Mouse (Mus musculus) A20 (cell line): ENCODE data around the gene Pde4d.

Experiments used
- DNase-seq: peaks from one replicate; pipeline ENCODE4 v3.0.0-alpha.2; 2011; ENCODE audit warnings: low read depth, low spot score

Pde4d gene

DNA sequence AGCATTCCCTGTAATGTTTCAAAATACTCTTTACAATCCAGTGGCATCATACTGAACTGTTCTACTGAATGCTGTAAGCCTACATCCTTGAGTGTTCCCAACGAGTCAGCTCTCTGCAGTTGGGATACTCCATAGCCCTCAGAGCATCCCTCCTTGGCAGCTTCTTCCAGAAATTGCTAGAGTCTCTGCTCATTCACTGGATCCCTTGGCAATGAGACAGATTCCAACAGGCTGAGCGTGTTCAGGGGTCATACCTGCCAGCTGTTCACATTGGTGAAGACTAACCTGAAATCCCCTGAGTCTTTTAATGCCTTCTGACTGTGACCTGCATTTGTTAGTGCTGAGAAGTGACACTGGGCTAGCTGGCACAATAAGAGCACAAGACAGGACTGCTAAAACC is 1173.5 kb downstream of the Pde4d start:
- no peak for DNase-seq

- no peak for DNase-seq
Observed at GRCm38 (mm10) chr13:109624772-109625349, 1175.1 kb downstream of the Pde4d start.

DNA sequence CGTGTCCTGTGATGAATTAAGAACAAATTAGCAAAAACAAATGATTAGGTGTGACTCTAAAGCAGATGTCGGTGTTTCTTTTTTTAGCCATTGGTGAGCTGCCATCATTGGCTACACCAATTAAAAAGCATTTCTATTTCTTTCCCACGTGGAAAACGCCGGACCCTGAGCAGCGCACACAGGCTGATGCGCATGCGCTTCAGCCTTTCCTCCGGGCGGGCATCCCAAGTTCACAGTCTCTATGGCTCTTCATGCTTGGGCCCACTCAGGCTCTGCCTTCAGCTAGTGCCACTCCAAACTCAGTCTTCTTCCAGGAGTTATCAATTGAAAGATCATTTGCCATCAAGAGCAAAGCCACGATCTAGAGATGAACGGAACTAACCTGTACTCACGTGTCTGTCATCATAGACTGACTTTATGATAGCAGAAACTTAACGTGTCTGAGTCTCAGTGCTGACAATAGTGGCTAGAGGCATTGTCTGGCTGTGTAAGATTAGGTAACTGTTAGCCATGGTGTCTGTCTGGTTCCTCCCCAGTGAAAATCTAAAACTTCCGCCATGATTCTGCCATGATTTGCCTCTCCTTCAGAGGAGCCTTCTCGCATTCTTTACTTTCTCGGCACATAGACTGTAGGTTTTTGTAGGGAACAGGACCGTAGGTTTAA is 1175.8 kb downstream of the Pde4d start:
- no peak for DNase-seq

DNA sequence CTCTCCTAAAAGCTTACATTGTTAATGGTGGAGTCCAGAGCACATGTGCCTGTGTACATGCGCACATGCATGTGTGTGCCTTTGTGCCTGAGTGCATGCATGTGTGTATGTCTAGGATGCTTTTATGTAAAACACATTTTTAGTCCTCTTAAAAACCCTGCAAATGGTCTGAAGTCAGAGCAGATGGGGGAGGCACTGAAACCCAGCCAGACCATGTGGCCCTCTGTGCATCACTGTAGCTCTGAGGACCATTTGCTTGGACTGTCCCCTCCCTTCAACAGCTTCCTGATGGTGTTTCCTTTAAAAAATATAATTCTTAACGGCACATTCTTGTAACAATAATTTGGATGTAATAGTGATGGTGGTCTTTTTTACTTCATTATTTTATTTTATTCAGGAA is 1177.5 kb downstream of the Pde4d start:
- DNase-seq, result no peak

- DNase-seq, result no peak
Observed at GRCm38 (mm10) chr13:109628606-109629005, 1178.9 kb downstream of the Pde4d start.

GRCm38 (mm10) chr13:109629216-109629615 is 1179.5 kb downstream of the Pde4d start:
- DNase-seq, result no peak

DNA sequence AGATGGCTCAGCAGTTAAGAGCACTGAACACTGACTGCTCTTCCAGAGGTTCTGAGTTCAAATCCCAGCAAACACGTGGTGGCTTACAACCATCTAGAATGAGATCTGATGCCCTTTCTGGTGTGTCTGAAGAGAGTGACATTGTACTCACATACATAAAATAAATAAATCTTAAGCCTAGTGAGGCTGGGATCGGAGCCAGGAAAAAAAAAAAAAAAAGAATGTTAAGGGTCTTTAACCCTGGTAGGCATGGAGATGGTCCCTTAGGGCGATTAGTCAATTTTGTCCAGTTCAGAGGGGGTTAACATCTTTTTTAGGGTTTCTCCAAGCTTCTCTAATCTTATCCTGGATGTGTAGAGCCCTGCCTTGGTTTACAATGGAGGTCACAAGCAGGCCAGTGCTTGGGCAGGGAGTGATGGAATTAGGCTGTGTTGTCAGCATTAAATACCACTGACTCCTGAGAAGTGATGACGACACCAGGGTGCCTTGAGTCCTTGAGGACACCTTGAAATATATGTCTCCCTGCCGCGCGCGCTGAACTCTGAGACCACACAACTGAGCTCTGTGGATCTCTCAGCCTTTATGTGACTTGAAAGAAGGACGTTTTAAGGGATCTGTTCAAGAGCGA is 1181.8 kb downstream of the Pde4d start:
- no peak for DNase-seq

DNA sequence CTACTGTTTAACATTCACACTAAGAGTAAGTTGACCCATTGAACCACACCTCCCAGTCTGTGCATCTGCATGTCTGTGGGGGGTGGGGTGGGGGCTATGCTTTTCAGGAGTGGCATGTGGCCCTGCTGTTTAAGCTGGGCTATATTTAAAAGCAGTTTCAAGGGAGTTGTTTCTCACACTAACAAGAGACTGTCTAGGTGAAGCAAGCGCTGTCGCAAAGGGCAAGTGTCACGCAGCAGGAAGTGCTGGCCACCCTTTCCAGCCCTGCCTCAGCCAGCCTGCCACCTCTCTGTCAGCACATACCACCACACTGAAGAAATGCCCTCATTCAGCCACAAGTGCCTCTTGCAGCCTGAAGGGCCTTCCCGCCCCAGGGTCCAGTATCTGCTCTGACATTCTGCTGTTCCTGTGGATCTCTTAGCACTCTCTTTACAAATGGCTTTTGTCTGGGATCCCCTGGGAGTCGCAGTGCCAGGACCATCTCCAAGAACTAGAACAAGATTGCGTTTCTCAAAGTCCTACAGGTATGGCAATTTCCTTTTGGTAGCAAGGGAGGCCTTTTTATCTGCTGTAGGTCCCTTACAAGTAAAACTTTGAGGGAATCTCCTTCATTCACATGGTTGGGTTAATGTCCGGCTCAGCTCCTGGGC is 1182.8 kb downstream of the Pde4d start:
- DNase-seq, result no peak

DNA sequence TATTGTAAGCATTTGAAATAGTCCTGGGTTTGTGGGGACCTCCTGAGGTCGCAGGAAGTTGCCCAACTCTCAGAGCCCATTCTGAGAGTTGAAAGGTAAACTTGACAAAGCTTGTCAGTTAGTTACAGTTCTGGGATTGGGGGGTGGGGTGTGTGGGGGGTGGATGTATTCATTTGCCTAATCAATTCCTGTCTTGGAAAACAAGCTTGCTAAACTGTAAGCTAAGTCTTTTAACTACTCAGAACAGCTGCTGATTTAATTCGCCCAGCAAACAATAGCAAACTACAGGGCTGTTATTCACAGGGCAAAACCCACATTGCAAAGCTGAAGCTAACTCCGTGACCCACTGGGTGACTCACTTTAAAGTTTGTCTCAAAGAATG is 1183.3 kb downstream of the Pde4d start:
- DNase-seq, result no peak

- DNase-seq, result no peak
Observed at GRCm38 (mm10) chr13:109635901-109636520, 1186.3 kb downstream of the Pde4d start.

- DNase-seq, result no peak
Observed at GRCm38 (mm10) chr13:109638273-109638672, 1188.5 kb downstream of the Pde4d start.

- no peak for DNase-seq
Observed at GRCm38 (mm10) chr13:109639286-109639685, 1189.5 kb downstream of the Pde4d start.

DNA sequence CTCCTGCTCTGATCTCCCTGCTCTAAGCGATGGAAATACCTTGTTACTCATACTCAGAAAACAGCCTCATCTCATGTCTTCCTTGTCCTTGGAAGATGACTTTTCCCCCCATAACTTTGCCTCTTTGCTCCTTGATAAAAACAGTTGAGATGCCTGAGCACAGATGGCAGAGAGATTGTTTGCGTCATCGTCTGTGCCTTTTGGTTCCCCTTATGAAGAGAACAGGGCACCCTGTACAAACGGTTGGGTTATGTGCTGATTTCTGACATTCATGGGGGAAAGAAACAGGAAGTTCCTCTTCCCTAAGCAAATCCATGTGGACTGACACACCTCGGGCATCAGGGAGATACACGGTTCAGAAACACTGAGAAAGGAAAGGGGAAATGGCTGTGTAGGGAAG is 1191.8 kb downstream of the Pde4d start:
- no peak for DNase-seq

DNA sequence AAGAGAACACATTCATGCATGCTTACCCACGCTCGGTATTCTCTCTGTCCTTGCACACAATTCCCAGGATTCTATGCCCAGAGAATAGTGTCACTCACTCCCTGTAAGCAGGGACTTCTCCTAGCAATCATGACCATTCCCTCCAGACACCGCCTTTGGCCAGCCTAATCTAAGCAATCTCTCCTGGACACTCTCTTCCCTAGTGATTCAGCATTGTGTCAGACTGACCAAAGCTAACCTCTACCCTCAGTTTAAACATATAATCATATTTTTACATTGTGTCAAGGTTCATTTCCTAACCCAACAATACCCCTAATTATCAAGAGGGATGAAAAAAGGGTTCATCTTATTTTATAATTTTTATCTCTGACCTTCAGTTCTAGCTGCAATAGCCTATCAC is 1193.7 kb downstream of the Pde4d start:
- no peak for DNase-seq

DNA sequence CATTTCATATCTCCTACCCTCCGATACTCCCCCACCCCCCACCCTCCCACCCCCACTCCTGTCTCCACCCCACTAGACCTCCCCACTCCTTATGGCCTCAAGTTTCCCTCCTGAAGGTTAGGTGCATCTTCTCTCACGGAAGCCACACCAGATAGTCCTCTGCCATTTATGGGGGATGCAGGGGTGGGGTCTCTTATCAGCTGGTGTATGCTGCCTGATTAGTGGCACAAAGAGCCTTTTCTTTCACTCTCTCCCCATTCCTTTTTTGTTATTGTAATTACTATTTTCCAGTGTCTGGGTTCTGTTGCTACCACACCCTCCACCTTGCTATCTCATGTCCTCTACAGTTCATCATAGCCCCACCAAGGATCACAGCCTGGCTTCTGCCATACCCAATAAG is 1194.3 kb downstream of the Pde4d start:
- no peak for DNase-seq

DNA sequence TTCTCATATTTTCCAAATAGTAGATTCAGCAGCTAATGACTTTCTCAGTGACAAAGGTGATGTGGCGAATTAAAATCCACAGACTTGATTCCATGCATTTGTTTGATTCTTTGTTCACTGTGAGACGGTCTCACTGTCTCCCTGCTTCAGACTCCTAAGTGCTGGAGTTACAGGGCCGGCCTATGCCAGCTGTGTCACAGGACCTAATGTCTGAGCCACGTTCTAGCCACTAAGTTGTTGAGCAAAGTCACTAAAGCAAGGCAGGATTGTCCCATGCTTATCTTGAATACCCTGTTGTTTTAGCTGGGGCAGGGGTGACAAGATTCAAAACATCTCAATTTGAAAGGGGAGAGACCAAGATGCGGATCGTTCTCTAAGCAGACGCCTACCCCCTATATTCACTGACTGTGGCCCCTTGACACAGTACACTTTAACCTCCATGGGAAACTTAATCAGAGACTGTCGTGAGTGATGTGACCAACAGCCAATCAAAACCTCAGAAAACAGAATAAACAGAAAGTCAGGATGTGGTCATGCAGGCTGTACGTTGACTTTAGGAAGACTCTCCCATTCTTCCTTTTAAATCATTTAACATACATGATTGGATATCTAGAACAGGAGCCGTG is 1195.6 kb downstream of the Pde4d start:
- no peak for DNase-seq

DNA sequence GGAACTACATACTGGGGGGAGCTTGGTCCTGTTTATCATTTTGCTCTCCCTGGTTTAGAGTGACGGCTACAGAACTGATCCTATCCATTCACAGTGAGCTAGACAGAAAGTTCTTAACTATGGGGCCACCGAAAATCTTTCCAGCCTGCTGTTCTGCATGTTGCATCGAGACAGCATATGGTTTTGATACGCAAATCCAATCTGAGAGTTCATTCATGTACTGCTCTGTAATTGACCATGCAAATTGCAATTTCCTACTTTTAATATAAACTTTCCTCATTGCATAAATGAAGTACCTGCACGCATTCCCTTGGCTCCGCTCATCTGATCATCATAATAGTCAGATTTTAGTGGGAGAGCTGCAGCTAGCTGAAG is 1196.1 kb downstream of the Pde4d start:
- DNase-seq, result no peak

DNA sequence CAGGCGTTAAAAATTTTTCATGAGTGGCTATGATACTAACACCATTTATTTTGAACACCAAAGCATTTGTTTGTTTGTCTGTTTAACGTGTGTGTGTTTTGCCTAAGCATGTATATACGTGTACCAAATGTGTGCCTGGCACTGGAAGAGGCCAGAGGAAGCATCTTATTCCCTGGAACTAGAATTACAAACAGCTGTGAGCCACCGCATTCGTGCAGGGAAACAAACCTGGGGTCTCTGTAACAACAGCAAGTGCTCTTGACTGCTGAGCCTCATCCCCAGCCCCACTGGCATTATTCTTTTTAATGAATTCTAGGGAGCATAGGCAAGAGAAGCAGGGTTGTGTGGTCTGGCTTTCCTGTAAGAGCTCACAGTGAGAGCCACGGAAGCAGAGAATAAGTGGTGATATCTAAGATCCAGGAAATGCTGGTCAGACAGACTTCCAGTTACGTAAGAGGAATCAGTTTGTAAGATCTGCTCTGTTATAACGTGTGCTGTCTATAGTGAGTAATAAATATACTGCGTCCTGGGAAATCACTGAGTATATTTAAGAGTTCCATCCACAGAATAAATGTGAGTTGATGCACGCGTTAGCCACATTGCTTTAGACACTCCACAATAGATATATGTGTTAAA is 1197.0 kb downstream of the Pde4d start:
- no peak for DNase-seq

- DNase-seq, result no peak
Observed at GRCm38 (mm10) chr13:109647479-109648199, 1197.9 kb downstream of the Pde4d start.

DNA sequence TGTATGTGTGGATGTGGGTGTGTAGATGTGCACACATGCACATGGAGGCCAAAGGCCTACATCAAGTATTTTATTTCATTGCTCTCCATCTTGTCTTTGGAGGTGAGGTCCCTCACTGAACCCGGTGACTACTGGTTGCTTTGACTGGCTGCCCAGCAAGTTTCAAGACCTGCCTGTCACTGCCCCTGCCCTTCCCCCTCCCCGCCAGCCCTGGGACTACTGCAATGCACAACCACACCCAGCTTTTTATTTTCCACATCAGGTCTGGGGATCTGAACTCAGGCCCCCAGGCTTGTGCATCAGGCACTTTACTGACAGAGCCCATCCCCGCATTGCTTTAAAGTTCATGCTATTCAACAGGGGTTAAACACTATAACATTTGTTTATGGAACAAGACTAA is 1198.6 kb downstream of the Pde4d start:
- DNase-seq, result no peak
